Mouse (Mus musculus) MEL (cell line): ENCODE measurements at regions not wholly inside any gene's neighbourhood (a gene's known extent, or its start where the extent isn't known, plus 50 kb on each side); places are given as distances from the start of the nearest gene placed in this dataset.
"Not testable (repeated sequence)": the region's sequence is repeated elsewhere in the genome, so short reads cannot be mapped to it uniquely, and the experiment has no call there.

Experiments used
- DNase-seq: peaks from one replicate; pipeline ENCODE4 v3.0.0; 2011; ENCODE audit warnings: low read depth, low spot score
- H3K27ac ChIP-seq: 2 replicates; pipeline ENCODE4 v1.5.1; 2012; ENCODE audit warnings: low read depth, mild to moderate bottlenecking, control low read depth, low read length, moderate library complexity; ENCODE audit not compliant: control insufficient read depth
- H3K27me3 ChIP-seq, 2 experiments: fragments of 150-350 bp in 1 of 2; sonication (generic) in 1 of 2; 2 replicates each; pipeline ENCODE4 v1.6.1; 2012; ENCODE audit warnings: low read length in 2 of 2, mild to moderate bottlenecking in 2 of 2, improper control_type of control experiment in 1 of 2, moderate library complexity in 1 of 2; ENCODE audit not compliant: insufficient read depth in 2 of 2, control insufficient read depth in 1 of 2
- H3K36me3 ChIP-seq, 2 experiments: 2 replicates each; pipeline ENCODE4 v1.6.1; 2012 to 2014; ENCODE audit warnings: low read length in 2 of 2, improper control_type of control experiment in 1 of 2, inconsistent platforms in 1 of 2, mild to moderate bottlenecking in 1 of 2; ENCODE audit not compliant: insufficient read depth in 2 of 2, control insufficient read depth in 1 of 2
- H3K4me1 ChIP-seq, 2 experiments: fragments of 150-350 bp in 1 of 2; sonication (generic) in 1 of 2; 2 replicates each; pipeline ENCODE4 v1.6.1; 2012; ENCODE audit warnings: low read length in 2 of 2, improper control_type of control experiment in 1 of 2, mild to moderate bottlenecking in 1 of 2; ENCODE audit not compliant: insufficient read depth in 2 of 2, control insufficient read depth in 1 of 2
- H3K4me3 ChIP-seq, 2 experiments: fragments of 150-350 bp in 1 of 2; sonication (generic) in 1 of 2; 2 replicates each; pipeline ENCODE4 v1.5.1; 2012; ENCODE audit warnings: low read depth in 2 of 2, low read length in 2 of 2, mild to moderate bottlenecking in 2 of 2, moderate library complexity in 2 of 2, control low read depth in 1 of 2, improper control_type of control experiment in 1 of 2; ENCODE audit not compliant: control insufficient read depth in 1 of 2, insufficient read depth in 1 of 2
- H3K79me2 ChIP-seq: 2 replicates; pipeline ENCODE4 v1.6.1; 2012; ENCODE audit warnings: mild to moderate bottlenecking, low read length, moderate library complexity; ENCODE audit not compliant: control insufficient read depth, poor library complexity, insufficient read depth
- H3K9ac ChIP-seq: 2 replicates; pipeline ENCODE4 v1.6.1; 2012; ENCODE audit warnings: low read depth, mild to moderate bottlenecking, control low read depth, low read length, moderate library complexity; ENCODE audit not compliant: control insufficient read depth, poor library complexity, severe bottlenecking
- H3K9me3 ChIP-seq: fragments of 150-350 bp; sonication (generic); replicated peaks from 2 replicates; pipeline ENCODE4 v1.6.1; 2012; ENCODE audit warnings: mild to moderate bottlenecking, low read length, improper control_type of control experiment, moderate library complexity; ENCODE audit not compliant: insufficient read depth
- BHLHE40 ChIP-seq: IDR thresholded peaks from 2 replicates; pipeline ENCODE4 v1.6.1; 2012; ENCODE audit warnings: low read depth, mild to moderate bottlenecking, inconsistent platforms, low read length, improper control_type of control experiment, borderline replicate concordance
- CHD1 ChIP-seq: IDR thresholded peaks from 2 replicates; pipeline ENCODE4 v1.6.1; 2012; ENCODE audit warnings: low read depth, mild to moderate bottlenecking, inconsistent platforms, low read length, improper control_type of control experiment
- CTCF ChIP-seq, 3 experiments: IDR thresholded peaks in 2 of 3; conservative IDR thresholded peaks in 1 of 3; 2 replicates each; pipeline ENCODE4 v1.5.1; 2011 to 2012; ENCODE audit warnings: low read length in 3 of 3, low read depth in 2 of 3, mild to moderate bottlenecking in 2 of 3, improper control_type of control experiment in 1 of 3, inconsistent platforms in 1 of 3, mixed read lengths in 1 of 3, moderate library complexity in 1 of 3; ENCODE audit not compliant: control insufficient read depth in 1 of 3, insufficient read depth in 1 of 3, poor library complexity in 1 of 3, severe bottlenecking in 1 of 3
- EP300 ChIP-seq, 2 experiments: IDR thresholded peaks; 2 replicates each; pipeline ENCODE4 v1.6.1; 2011; ENCODE audit warnings: improper control_type of control experiment in 2 of 2, low read length in 2 of 2, low read depth in 1 of 2, mild to moderate bottlenecking in 1 of 2
- KAT2A ChIP-seq: conservative IDR thresholded peaks from 2 replicates; pipeline ENCODE4 v1.6.1; 2012; ENCODE audit warnings: low read depth, low read length, improper control_type of control experiment, inconsistent platforms
- MAZ ChIP-seq: IDR thresholded peaks from 2 replicates; pipeline ENCODE4 v1.6.1; 2012; ENCODE audit warnings: low read depth, mild to moderate bottlenecking, inconsistent platforms, low read length, improper control_type of control experiment
- MYB ChIP-seq: IDR thresholded peaks from 2 replicates; pipeline ENCODE4 v1.6.1; 2011; ENCODE audit warnings: mild to moderate bottlenecking, low read depth, low read length, improper control_type of control experiment
- RAD21 ChIP-seq: IDR thresholded peaks from 2 replicates; pipeline ENCODE4 v1.6.1; 2011; ENCODE audit warnings: mild to moderate bottlenecking, low read depth, low read length, improper control_type of control experiment
- SIN3A ChIP-seq: IDR thresholded peaks from 2 replicates; pipeline ENCODE4 v1.6.1; 2012; ENCODE audit warnings: low read length, improper control_type of control experiment, inconsistent platforms
- TAL1 ChIP-seq: IDR thresholded peaks from 2 replicates; pipeline ENCODE4 v1.6.1; 2012; ENCODE audit warnings: mild to moderate bottlenecking, inconsistent platforms, low read length, moderate library complexity, mixed read lengths
- TBP ChIP-seq: IDR thresholded peaks from 2 replicates; pipeline ENCODE4 v1.8.0; 2011; ENCODE audit warnings: low read depth, low read length, improper control_type of control experiment
- UBTF ChIP-seq: IDR thresholded peaks from 2 replicates; pipeline ENCODE4 v1.6.1; 2012; ENCODE audit warnings: low read depth, mild to moderate bottlenecking, inconsistent platforms, low read length, improper control_type of control experiment, moderate library complexity, borderline replicate concordance; ENCODE audit not compliant: insufficient read depth
- USF2 ChIP-seq, 2 experiments: IDR thresholded peaks; 2 replicates each; pipeline ENCODE4 v1.6.1; 2011 to 2012; ENCODE audit warnings: improper control_type of control experiment in 2 of 2, low read length in 2 of 2, borderline replicate concordance in 1 of 2, inconsistent platforms in 1 of 2, low read depth in 1 of 2, mild to moderate bottlenecking in 1 of 2; ENCODE audit not compliant: insufficient read depth in 1 of 2

GRCm38 (mm10) chr13:115751271-115751670 lies 558.2 kb downstream of the Isl1 start:
- Histone ChIP-seq H3K79me2 (no peaks in the 10 kb centered on the region), H3K9ac (no peak overlapping the region), H3K36me3 (no peaks in the 10 kb centered on the region), H3K9me3 (no peaks in the 10 kb centered on the region), H3K27ac (no peak overlapping the region), H3K4me3 (no peak overlapping the region), H3K4me1 (no peaks in the 10 kb centered on the region), H3K27me3 (no peaks in the 10 kb centered on the region)
- DNase-seq, result no peak
- no peak for TF ChIP-seq CTCF (IDR thresholded peaks at IDR 0.05 in 2 of 3, conservative IDR thresholded peaks at IDR 0.05 in 1 of 3; ENCODE audit: control insufficient read depth in 1 of 3, insufficient read depth in 1 of 3, low read depth in 2 of 3, low read length in 3 of 3, poor library complexity in 1 of 3, severe bottlenecking in 1 of 3)
- no peak for TF ChIP-seq SIN3A
- no peak for TF ChIP-seq RAD21
- TF ChIP-seq EP300 (IDR thresholded peaks at IDR 0.05; ENCODE audit: low read depth in 1 of 2, low read length in 2 of 2), result no peak
- no peak for TF ChIP-seq USF2 (IDR thresholded peaks at IDR 0.05; ENCODE audit: borderline replicate concordance in 1 of 2, insufficient read depth in 1 of 2, low read depth in 1 of 2, low read length in 2 of 2)
- TF ChIP-seq MYB, result no peak
- no peak for TF ChIP-seq TBP
- no peak for TF ChIP-seq CHD1
- no peak for TF ChIP-seq UBTF

- not testable (repeated sequence) for H3K4me1 ChIP-seq, H3K4me3 ChIP-seq, DNase-seq, H3K9me3 ChIP-seq, H3K27me3 ChIP-seq, H3K27ac ChIP-seq, H3K36me3 ChIP-seq, H3K9ac ChIP-seq, H3K79me2 ChIP-seq
Observed at GRCm38 (mm10) chr13:115742080-115742479, 567.4 kb downstream of the Isl1 start.

DNA sequence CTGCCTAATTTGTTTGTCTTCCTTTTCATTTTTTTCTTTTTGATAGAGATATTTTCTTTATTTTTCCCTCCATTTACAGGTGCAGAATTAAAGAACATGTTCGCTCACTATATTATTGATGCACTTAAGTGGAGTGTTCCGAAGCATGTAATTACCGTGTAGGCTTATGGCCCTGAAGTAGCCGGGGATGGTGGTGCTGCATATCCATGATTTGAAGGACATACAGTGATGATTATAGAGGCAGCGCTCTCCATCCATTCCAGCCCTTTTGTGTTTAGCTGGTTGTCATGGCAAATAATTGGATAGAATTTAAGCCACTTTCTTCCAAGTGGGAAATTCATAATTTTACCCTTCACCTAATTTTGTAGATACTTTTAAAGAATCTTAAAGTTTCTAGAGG lies 581.5 kb downstream of the Isl1 start:
- H3K27ac ChIP-seq, result no peak overlapping the region
- H3K36me3 ChIP-seq, result no peaks in the 10 kb centered on the region
- H3K9me3 ChIP-seq, result no peaks in the 10 kb centered on the region
- no peaks in the 10 kb centered on the region for H3K79me2 ChIP-seq
- no peak overlapping the region for H3K4me3 ChIP-seq
- DNase-seq, result no peak
- H3K4me1 ChIP-seq, result no peaks in the 10 kb centered on the region
- TF ChIP-seq EP300 (IDR thresholded peaks at IDR 0.05; ENCODE audit: low read depth in 1 of 2, low read length in 2 of 2), result no peak
- TF ChIP-seq UBTF, result no peak
- no peak for TF ChIP-seq TBP
- no peak for TF ChIP-seq USF2 (IDR thresholded peaks at IDR 0.05; ENCODE audit: borderline replicate concordance in 1 of 2, insufficient read depth in 1 of 2, low read depth in 1 of 2, low read length in 2 of 2)
- no peak for TF ChIP-seq CHD1
- no peak for TF ChIP-seq BHLHE40
- no peak for TF ChIP-seq KAT2A
- TF ChIP-seq MYB, result no peak
- TF ChIP-seq TAL1, result no peak
- TF ChIP-seq MAZ, result no peak
- TF ChIP-seq, all 39 proteins: peak for 0
- Histone ChIP-seq H3K9ac (no peak overlapping the region), H3K27me3 (no peaks in the 10 kb centered on the region)
